Mouse (Mus musculus) heart, embryonic 16.5 days (tissue): ENCODE results near the gene Casq2. TPM values are rescaled to one million over a fixed set of nuclear protein-coding genes. Genes with fewer than 3 reads are reported as not detected.
A peak's percentile ranks its signal among the peaks of the same experiment; 100 is the strongest.

Experiments
- ATAC-seq: fragments of 200-750 bp; cut with Nextera tagmentation; replicated peaks from 2 replicates; pipeline ENCODE4 v1.8.0; 2017; ENCODE audit warnings: moderate number of reproducible peaks; ENCODE audit not compliant: insufficient read depth, low FRiP score; ENCODE audit errors: extremely low read depth
- H3K27ac ChIP-seq: fragments of 300-500 bp; sonication (generic); 2 replicates; pipeline ENCODE4 v1.5.1; 2014; ENCODE audit warnings: mild to moderate bottlenecking, low read length, control low read depth, moderate library complexity
- H3K27me3 ChIP-seq: fragments of 300-500 bp; sonication (generic); 2 replicates; pipeline ENCODE4 v1.6.1; 2014; ENCODE audit warnings: low read length, mixed read lengths; ENCODE audit not compliant: control insufficient read depth, insufficient read depth
- H3K36me3 ChIP-seq: fragments of 300-500 bp; sonication (generic); 2 replicates; pipeline ENCODE4 v1.6.1; 2014; ENCODE audit not compliant: control insufficient read depth, insufficient read depth
- H3K4me1 ChIP-seq: fragments of 300-500 bp; sonication (generic); 2 replicates; pipeline ENCODE4 v1.6.1; 2014; ENCODE audit warnings: low read length, mixed read lengths; ENCODE audit not compliant: control insufficient read depth, insufficient read depth
- H3K4me2 ChIP-seq: fragments of 300-500 bp; sonication (generic); 2 replicates; pipeline ENCODE4 v1.6.1; 2014; ENCODE audit warnings: low read depth, mild to moderate bottlenecking, control low read depth, low read length
- H3K4me3 ChIP-seq: fragments of 300-500 bp; sonication (generic); 2 replicates; pipeline ENCODE4 v1.5.1; 2014; ENCODE audit warnings: mild to moderate bottlenecking, control low read depth, low read length
- H3K9ac ChIP-seq: fragments of 300-500 bp; sonication (generic); 2 replicates; pipeline ENCODE4 v1.6.1; 2014; ENCODE audit warnings: low read length, control low read depth
- H3K9me3 ChIP-seq: fragments of 300-500 bp; sonication (generic); replicated peaks from 2 replicates; pipeline ENCODE4 v1.6.1; 2016; ENCODE audit warnings: low read length; ENCODE audit not compliant: control insufficient read depth
- WGBS: fragments of 180-500 bp; shearing (Covaris S2); extraction: QIAGEN DNeasy Blood & Tissue Kit; methylation state at CpG from one replicate; pipeline ENCODE4 v1.1.7; 2014; 5-methylcytosine and 5-hydroxymethylcytosine counted together
- polyA plus RNA-seq: library from polyadenylated mRNA; unstranded; fragments of >200 nt; fragmentation: Nextera tagmentation; extraction: Ambion mirVana; gene quantifications from 2 replicates; pipeline ENCODE4 v1.2.1, GENCODE M21; 2015

Casq2 gene
- polyA plus RNA-seq, 1 experiment from 2014 or later: 703 TPM

- peak overlapping the region; percentile 49 for H3K4me2 ChIP-seq
Observed at GRCm38 (mm10) chr3:102194291-102195051, 108.3 kb downstream of the Casq2 start.

GRCm38 (mm10) chr3:102195762-102196161 is 109.5 kb downstream of the Casq2 start:
- H3K9me3 ChIP-seq: no peaks in the 10 kb centered on the region
- no peak overlapping the region for H3K4me2 ChIP-seq
- no peak overlapping the region for H3K27ac ChIP-seq
- WGBS: 41% methylated on average over 2 of the region's 2 CpGs
- H3K4me3 ChIP-seq: no peak overlapping the region
- H3K36me3 ChIP-seq: no peaks in the 10 kb centered on the region
- H3K27me3 ChIP-seq: no peaks in the 10 kb centered on the region
- ATAC-seq: no peak
- H3K4me1 ChIP-seq: peaks cover 74% of the 10 kb centered on the region
- no peak overlapping the region for H3K9ac ChIP-seq

More at GRCm38 (mm10) chr3:102194291-102195051, 108.3 kb downstream of the Casq2 start:
- no peaks in the 10 kb centered on the region for H3K27me3 ChIP-seq
- H3K9ac ChIP-seq: peak overlapping the region; percentile 39; the same call in 1 of the 2 replicates
- H3K27ac ChIP-seq: peak overlapping the region; percentile 85
- ATAC-seq: no peak
- H3K4me1 ChIP-seq: peaks cover 70% of the 10 kb centered on the region
- H3K4me3 ChIP-seq: no peak overlapping the region
- H3K36me3 ChIP-seq: no peaks in the 10 kb centered on the region
- H3K9me3 ChIP-seq: no peaks in the 10 kb centered on the region
- WGBS: 26% methylated on average over 11 of the region's 11 CpGs

Other genes starting within 250 kb of the Casq2 start
- 0.29 and 0.38 TPM in 2 replicates for gene Mab21l3, start 237.5 kb upstream of the Casq2 start, polyA plus RNA-seq
- gene Slc22a15, start 162.0 kb upstream of the Casq2 start, polyA plus RNA-seq: 3.5 and 4.1 TPM in 2 replicates
- gene Nhlh2, start 76.3 kb upstream of the Casq2 start, polyA plus RNA-seq: not detected in 2 replicates
- 22.9 and 25.3 TPM in 2 replicates for gene Vangl1, start 118.3 kb downstream of the Casq2 start, polyA plus RNA-seq